Mouse (Mus musculus) C2C12 (cell line): ENCODE data around the gene Armcx5.

Experiments
- CEBPB ChIP-seq: IDR thresholded peaks from one replicate; pipeline ENCODE4 v1.6.1; 2011; ENCODE audit warnings: low read depth, mild to moderate bottlenecking, control low read depth, moderate library complexity
- CTCF ChIP-seq: IDR thresholded peaks from one replicate; pipeline ENCODE4 v1.5.1; 2011; ENCODE audit not compliant: control insufficient read depth, insufficient read depth, insufficient read length
- MAX ChIP-seq: IDR thresholded peaks from one replicate; pipeline ENCODE4 v1.6.1; 2011; ENCODE audit warnings: mild to moderate bottlenecking, control low read depth
- MYOD1 ChIP-seq: IDR thresholded peaks from one replicate; pipeline ENCODE4 v1.6.1; 2011; ENCODE audit warnings: low read depth; ENCODE audit not compliant: control insufficient read depth, insufficient read length
- MYOG ChIP-seq: IDR thresholded peaks from one replicate; pipeline ENCODE4 v1.6.1; 2011; ENCODE audit not compliant: control insufficient read depth, insufficient read length; ENCODE audit errors: extremely low read depth
- USF1 ChIP-seq: IDR thresholded peaks from one replicate; pipeline ENCODE4 v1.6.1; 2011; ENCODE audit warnings: low read depth, mild to moderate bottlenecking, control low read depth, moderate library complexity

GRCm38 (mm10) chrX:135743056-135743355 is 473 bp downstream of the Armcx5 start:
- TF ChIP-seq CTCF = no peak
- TF ChIP-seq MYOD1 = no peak
- no peak for TF ChIP-seq USF1
- TF ChIP-seq MAX = no peak
- no peak for TF ChIP-seq MYOG
- no peak for TF ChIP-seq CEBPB
